Mouse (Mus musculus): Measurements from ENCODE around the gene Prima1.

- TF ChIP-seq GATA1 (IDR thresholded peaks at IDR 0.05; ENCODE audit: borderline replicate concordance, low read length) (no peak), FLI1 (IDR thresholded peaks at IDR 0.05; ENCODE audit: low read length) (no peak)
Measured at GRCm38 (mm10) chr12:103155406-103155805, 86.5 kb downstream of the Prima1 start.
